Mouse (Mus musculus) gastrocnemius, postnatal 4 days (tissue): Measurements from ENCODE around the gene Pir. TPM values are rescaled to one million over a fixed set of nuclear protein-coding genes. Genes with fewer than 3 reads are reported as not detected.

Experiments
- DNase-seq, 2 experiments: peaks; one replicate each; pipeline ENCODE4 v3.0.0; 2021 to 2022; ENCODE audit warnings: low spot score in 2 of 2, mixed read lengths in 2 of 2
- total RNA-seq, 2 experiments: library from RNA; stranded (reverse); gene quantifications; 2 replicates each; pipeline ENCODE4 v1.2.3; 2021

The Pir gene
- total RNA-seq, 2 experiments from 2014 or later: 2.6 to 3.7 TPM

DNA sequence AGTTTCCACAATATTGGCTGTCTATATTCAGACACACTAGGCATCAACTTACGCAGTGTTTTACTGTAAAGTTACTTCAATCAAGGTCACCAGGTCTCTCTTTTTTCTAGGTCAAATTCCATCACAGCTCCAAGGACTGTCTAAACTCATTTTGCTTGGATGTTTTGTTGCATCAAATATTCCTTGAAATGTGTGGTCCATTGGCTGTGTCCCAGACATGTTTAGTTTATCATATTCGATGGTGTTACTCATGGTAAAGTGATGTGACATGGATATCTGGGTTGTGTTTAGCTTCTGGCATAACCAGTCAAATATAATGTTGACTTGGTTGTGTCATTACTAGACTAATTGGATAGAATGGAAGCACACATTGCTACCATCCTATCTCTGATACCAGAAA is 61.2 kb downstream of the Pir start:
- DNase-seq: no peak

DNA sequence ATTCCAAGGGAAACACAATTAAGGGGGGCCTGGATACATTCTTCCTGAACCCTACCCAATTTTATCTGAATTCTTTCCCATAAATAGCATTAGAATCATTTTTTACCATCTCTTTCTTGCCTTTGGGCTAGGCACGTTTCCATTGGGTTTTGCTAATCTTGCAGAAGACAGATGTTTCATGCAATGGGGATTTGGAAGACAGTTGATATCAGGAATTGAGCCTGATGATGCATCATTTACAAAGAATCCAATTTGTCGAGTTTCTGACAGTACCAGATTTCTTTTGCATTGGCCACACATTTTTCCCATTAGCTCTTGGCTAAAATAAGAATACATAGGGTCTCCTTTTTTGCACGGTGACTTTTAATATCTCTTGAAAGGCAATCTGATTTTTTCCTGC is 61.6 kb downstream of the Pir start:
- no peak for DNase-seq

DNA sequence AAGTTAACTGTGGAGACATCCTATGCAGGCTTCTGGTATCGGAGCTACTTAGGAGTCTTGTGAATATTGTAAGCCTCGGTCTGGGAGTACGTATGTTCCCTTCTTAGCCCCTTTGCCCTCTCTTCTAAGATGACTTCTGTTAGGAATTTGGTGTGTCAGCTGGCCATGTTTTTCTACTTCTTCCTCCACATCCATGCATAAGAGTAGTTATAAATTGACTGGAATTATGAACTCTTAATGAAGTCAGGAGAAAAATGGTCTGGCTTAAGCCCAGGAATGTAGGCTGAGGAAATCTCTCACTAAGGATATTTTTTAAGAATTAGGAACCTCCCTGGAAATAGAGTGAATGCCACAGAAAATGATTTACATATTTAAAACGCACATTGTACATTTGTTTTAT is 69.4 kb downstream of the Pir start:
- no peak for DNase-seq

DNA sequence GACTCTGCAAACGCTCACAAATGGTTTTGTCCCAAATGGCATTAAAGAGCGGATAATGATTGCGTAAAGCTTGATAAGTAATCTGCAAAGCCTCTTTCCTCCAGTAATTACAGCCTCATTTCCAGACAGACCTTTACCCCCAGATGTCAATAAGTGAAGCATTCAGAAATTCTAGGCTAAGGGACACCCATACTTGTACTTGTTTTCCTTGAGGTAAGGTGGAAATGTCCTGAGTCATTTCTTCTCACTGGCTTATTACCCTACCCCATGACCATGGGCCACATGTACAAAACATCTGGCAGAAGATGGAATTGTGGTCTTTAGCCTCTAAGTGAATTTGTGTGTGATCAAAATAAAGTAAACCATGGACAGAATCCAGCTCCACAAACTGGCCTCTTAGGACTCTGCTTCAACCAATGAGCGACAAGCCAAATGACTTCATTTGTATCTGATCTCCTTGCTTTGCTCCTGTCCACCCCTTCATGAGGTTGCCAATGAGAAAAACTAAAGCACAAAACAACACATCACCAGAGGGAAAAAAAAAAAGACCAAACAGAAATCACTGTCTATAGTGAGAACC is 76.3 kb downstream of the Pir start:
- DNase-seq: no peak

DNA sequence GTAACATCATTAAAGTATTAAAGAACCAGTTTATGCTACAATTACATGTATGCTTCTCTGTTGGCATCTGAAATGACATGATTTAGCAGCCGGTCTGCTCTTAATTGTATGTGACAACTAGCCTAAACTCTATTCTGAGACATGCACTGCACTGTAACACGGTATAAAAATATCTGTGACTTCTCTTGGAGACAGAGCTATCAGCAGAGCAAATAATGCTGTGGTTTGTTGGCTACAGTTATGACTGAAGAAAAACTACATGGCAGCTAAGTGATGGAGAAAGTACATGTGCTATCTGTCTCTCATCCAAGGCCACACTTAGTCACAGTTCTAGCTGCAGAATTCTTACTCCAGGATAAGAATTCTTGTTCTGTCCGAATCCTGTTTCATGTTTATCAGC is 79.8 kb downstream of the Pir start:
- DNase-seq: no peak

DNA sequence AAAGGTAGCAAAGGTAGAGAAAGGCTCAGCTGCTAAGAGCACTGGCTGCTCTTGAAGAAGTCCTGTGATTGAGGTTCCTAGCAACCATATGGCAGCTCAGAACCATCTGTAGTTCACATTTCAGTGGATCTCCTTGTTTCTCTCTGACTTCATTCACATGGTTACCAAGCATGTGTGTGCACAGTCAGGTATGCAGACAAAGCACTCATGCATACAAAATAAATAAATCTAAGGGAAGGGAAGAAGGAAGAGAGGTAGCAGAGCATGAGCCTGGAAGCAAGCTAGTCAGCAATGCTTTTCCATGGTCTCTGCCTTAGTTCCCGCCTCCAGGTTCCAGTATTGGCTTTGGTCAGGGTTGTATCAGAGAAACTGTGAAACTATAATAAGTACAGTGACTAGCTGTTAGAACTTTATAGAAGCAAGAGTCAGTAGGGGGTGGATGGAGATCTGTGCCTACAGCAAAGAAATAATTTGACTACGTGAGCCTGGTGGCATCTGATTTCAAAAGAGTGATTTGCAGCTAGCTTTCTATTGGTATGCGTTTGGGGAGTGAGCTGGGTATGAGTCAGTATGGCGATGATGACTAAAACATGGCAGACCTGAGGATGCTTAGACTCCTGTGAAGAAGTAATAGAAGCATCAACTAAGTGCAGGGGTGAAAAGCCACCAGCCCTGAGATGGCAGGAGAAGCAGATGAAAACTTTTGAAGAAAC is 96.1 kb downstream of the Pir start:
- no peak for DNase-seq

DNA sequence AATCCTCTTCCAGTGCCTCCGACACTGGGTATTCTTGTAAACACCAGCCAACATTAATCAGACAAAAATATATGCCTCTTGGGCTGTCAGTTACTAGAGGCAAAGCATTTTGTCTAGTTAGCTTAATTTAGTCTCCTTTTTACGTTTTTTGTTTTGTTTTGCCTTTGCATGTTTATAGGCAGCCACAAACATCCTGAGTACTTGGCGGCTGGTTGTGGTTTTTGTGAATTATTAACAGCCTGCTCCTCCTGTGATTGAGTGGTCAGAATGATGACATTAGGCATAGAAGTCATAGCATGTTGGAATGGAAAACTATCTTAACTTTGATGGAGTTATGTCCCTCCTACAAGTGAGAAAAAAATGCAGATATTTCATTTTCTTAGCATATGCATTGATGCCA is 101.4 kb downstream of the Pir start:
- no peak for DNase-seq

DNA sequence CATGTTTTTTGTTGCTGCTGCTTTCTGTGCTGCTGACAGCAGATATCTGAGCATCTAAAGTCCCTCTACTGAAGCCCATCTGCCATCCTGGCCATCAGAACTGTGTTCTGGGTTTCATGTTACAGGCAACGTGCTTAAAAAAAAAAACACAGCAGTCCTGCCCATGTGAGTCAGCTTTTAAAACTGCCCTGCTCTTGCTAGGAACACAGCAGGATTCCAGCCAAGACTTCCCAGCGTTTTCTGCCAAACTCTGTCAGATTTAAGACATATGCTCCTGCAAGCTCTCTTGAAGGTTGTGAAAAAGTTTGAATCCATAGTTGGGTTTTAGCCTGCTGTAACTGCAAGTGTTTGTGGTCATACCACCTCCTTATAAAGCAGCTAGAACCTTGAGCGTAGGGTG is 103.9 kb downstream of the Pir start, which contains the start of gene Vegfd:
Gene Vegfd, plus strand, starts transcription at position 298 of the 400 bp plus-strand sequence.
- DNase-seq: peak in 1 of 2 experiments; percentile 18

DNA sequence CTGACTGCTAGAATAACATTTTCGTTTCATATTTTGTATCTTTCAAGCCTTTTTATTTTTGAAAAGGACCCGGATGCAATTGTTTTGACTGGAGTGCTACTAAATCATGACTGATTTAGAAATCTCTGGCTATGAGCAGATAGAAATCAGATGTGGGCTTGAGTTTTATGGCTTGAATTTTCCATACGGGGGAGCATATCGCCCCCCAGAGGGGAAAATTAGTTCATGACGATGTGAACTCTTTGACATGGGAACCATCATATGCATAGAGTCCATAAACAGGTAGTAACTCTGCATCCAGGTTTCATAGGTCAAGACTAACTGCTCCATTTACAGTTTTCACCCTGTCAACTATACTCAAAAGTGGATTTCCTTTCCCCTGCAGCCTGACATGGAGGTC is 105.4 kb downstream of the Pir start:
- no peak for DNase-seq

DNA sequence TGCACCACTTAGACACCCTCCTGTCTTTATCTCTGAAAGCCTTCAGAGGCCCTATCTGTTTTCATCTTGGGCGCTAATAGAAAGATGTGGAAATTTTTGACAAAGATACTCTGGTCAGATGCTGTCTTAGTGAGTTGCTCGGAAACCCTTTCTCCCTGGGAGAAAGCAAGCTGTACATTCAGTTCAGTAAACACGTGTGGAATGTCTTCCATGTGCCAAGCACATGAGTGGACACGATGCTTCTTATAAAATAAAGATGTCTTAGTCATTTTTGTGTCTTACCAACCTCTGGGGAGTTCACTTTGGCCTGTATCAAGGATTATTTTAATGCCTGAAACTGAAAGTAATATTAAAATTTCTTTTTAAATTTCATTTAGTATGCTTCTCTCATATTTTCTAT is 110.5 kb downstream of the Pir start:
- DNase-seq: no peak

DNA sequence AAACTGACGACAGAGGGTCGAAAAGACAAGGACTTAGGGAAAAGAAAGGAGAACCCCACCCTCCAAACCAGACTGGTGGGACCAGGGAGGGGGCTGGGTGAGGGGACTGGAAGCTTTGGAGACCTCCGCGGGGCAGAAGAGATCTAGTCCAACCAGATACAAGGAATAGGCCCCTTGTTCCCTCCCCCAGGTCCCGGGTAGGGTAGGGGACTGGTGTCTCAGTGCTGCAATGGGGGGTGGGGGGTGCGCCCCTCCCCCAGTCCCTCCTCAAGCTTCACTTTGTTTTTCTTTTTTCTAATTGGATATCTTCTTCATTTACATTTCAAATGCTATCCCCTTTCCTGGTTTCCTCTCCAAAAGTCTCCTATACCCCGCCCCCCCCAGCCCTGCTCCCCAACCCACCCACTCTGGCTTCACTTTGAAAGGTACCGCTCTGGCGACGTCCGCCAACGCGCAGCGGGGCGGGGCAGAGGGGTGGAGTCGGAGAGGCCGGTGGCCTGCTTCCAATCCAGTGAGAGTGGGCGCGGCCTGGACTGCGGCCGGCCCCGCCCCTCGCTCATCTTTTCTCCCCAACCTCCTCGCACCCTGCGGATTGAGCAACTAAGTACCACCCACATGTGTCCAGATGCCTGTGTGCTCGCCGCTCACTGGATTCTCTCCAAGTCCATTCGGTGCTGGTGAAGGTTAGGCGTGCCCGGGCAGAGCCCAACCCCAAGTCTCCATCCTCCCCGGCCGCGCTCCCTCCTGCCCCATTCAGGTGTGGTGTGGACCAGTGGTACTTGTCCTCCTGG is 112.6 kb downstream of the Pir start:
- peak; percentile 64 to 75 for DNase-seq

DNA sequence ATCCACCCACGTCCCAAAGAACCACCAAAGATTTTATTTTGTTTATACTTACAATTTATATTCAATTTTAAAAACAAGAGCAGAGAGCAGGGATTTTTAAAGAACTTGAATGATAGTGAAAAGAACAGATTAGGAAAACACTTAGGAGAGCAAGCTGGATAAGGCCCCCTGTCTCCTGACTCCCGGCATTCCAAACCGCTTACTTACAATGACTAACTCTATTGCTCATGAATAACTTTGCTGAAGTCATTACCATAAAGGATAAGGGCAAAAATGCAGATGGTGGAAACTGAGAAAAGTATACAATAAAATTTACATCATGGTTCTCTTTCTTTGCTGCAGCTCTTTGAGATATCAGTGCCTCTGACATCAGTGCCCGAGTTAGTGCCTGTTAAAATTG is 124.9 kb downstream of the Pir start:
- no peak for DNase-seq

DNA sequence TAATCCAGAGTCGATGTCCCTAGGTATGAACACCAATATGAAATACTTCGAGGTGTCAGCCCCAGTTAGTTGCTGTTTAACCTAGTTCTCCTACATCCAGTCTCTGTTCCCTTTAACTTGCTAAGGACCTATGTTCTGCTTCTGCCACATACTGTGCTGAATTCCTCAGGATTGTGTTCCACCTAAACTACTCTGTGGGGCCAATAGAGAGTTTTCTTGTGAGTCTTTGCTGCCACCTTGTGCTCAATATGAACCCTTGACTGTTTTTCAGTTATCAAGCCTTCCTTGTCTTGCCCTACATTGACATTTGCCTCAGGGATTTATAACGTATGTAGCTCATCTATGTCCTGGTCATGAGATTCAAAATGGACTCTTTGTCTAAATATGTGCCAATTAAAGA is 129.3 kb downstream of the Pir start:
- DNase-seq: no peak

DNA sequence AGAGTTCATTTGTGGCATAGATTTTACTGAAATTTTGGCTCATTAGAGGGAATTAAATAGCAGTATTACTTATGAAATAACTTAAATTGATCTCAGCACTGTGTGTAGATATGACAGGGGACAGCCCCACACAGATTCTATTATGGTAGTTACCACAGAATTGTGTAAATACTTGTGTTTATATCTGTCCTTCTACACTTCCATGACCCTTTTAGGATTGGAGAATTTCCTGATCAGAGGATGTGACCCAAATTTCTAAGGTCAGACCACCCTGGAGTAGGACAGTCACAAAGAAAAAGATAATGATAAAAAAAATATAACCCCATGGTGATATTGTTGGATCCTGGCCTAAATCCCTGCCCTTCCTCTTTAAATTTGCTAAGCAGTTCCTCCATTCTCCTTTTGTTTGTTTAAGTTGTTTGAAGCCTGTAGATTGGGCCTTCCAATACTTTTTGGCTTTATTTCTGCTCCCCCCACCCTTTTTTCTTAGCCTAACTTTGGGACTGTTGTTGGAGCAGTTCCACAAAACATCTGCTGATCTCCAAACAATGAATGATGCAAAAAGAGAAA is 136.0 kb downstream of the Pir start:
- DNase-seq: no peak

DNA sequence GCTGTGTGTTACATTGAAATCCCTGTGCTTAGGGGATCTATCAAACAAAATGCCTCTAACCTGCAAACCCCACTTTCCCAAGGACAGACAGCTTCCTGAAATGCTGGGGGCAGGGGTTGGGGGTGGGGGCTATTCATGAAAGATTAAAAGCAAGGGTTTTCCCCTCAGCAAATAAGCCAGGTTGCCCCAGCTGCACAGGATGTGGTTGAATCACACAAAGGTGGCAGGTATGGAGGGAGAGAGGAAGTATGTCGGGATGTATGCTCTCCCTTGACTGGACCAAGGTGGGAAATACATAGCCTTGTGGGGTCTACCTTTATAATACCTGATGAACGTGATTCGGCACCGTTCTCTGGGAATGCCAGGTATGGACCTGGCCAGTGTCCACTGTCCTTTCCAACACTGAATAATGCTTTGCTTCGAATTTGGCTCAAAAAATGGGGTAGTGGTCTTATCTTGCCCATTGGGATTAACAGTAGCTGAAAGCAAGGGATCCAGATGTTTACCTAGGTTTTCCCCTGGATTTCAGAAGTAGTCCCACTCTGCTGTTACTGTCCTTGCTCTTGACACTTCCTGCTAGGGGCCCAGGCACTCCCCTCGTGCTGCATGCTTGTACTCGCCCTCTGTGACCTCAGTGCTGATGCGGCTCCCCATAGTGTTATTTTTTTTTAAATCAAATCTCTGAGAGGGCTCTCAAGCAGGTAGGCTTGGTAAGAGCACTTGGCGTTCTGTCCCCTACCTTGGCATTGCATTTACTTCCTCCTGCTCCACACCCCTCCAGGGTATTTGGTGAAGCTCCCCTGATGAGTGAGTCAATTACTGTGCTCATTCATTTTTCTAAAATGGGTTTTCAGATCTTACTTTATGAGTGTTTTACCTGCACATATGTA is 137.2 kb downstream of the Pir start:
- DNase-seq: no peak

DNA sequence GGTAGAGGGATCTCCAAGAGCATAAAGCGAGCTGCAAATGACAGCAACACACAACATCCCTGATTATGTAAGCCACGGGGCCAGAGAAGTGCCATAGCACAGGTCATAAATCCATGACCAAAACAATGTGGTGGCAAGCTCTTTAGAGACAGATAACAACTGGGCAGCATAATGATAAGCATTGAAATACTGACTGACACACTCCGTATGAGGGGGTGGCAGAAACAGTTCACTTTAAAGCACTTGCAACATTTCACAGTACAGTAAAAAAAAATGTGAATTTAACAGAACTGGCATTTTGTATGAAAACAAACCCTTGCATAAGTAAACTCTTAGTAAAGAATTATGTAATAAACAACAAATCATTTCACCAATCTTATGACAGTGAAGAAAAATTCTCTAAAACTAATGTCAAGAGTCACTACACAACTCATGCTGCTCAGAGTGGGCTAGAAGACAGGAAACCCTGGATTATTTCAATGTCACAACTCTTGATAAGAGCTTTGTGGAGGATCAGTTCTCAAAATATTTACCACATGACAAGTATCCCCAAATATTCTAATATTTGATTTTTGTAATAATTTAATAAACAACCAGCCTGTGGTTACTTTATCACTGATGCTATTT is 139.2 kb downstream of the Pir start:
- no peak for DNase-seq

DNA sequence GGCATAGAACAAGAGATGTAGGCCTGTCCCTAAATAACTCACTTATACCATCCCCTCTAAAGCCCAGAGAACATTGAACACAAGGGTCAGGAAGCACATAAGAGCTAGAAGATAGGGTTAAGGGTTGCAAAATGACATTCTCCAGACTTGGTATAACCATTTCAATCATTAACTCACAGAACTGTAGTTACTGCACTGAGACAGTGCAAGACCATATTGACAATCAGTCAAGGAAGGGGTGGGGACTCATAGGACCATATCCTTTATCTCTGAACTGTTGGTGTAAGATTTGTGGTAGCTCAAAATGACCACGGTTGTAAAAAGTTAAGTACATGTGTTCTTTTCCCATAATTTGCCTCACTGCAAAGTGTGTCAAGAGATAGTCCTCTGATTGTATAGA is 141.4 kb downstream of the Pir start:
- DNase-seq: no peak

DNA sequence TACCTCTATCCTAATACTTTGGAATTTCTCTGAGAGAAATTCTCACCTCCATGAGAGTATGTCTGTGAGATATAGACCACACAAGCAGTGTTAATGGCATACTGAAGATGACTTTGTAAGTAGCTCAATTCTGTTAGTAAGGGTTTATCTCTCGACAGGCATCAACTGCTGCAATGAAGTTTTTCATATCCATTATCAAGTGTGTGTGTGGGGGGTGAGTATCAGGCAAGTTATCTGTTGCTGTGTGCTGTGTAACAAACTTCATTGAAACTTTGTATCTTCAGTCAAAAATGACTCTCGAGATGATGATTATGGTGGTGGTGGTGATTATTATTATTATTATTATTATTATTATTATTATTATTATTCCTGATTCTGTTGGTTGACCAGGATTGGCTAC is 147.6 kb downstream of the Pir start:
- no peak for DNase-seq

DNA sequence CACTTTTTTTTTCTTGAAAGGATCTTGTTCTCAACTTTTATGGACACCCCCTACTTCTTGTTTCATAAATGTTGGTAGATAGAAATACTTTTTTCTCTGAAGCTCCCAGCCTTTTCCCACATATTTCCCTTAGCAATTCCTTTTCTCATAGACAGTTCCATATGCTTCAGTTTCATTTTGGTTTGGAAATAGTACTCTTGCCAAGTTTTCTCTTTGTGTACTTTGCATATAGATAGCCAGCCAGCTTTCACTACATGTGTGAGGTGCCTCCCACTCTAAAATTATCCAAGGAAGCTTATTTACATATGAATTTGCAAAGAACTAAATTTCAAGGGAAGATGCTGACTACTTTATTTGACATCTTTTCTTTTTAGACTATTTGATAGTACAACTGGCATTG is 148.8 kb downstream of the Pir start:
- no peak for DNase-seq

DNA sequence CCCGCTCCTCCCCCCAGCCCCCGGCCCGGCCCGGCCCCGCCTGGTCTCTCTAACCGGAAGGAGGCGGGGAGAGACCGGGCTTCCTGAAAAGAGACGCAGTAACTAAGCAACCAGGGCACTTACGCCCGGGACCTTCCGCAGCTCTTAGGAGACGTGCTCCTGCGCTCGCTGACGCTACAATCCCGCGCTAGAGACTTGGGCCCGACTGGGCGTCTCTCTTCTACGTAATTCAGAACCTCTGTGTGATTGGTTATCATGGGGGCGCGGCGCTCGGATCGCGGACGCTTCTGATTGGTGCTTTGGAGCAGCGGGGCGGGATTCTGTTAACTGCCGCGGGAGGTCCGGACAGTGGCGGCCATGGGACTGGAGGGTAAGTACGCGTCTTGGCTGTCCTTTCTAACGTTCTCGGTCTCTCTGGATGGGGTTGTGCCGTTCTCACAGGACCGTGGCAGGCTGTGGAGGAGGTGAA is 150.3 kb downstream of the Pir start, which contains the start of gene Piga:
Gene Piga, plus strand, starts transcription at position 317 of the 469 bp plus-strand sequence.
- peak; percentile 73 to 84 for DNase-seq
